Mouse (Mus musculus) megakaryocyte, embryonic 14.5 days (primary cell): ENCODE data around the gene Olfr1306.

Experiments used
- FLI1 ChIP-seq: IDR thresholded peaks from 2 replicates; pipeline ENCODE4 v1.6.1; 2012; ENCODE audit warnings: low read length, inconsistent platforms, mixed read lengths
- GATA1 ChIP-seq: IDR thresholded peaks from 3 replicates; pipeline ENCODE4 v1.6.1; 2012; ENCODE audit warnings: mixed read lengths, low read length, inconsistent platforms, borderline replicate concordance

DNA sequence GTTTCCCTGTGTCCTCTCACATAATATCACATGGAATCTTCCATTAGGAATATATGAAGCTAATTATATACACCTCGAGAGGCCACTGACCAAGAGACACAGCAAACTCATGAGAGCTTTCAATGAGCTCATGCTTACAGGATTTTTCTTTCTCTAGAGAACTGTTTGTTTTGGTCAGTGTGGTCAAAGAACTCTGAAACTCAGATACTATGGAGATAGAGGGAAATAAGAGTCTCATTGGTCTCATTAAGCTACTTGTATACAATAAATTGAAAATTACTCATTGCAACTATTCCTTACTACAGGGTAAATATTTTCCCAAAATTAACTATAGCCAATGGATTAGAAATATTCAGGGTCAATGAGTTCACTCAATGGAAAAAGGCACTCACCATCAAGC, 33.3 kb upstream of the Olfr1306 start, which contains the start of gene Olfr1307:
- TF ChIP-seq GATA1, result no peak
- no peak for TF ChIP-seq FLI1
